Mouse (Mus musculus) R1 (cell line): ENCODE data around the gene Ptn.

Source experiments
- DNase-seq: peaks from one replicate; pipeline ENCODE4 v3.0.0-alpha.2; 2018; ENCODE audit warnings: low read depth, low spot score

The Ptn gene

DNA sequence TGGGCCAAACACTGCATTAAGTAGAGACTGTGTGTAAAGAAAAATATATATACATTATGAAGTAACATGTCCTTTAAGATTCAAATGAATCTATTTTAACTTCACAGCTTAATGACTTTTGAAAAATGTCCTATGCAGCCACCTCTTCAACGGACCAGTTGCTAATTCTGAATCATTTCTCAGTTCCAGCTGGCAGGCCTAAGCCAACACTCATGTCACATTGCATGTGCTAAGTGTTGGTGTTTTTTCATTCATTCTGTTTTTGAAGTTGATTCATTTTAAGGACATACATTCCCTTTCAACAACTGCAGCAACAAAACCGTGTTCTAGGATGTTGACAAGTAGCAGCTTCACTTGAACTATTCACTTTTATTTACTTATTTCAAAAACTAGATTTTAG, 6.0 kb upstream of the Ptn start:
- DNase-seq: no peak

DNA sequence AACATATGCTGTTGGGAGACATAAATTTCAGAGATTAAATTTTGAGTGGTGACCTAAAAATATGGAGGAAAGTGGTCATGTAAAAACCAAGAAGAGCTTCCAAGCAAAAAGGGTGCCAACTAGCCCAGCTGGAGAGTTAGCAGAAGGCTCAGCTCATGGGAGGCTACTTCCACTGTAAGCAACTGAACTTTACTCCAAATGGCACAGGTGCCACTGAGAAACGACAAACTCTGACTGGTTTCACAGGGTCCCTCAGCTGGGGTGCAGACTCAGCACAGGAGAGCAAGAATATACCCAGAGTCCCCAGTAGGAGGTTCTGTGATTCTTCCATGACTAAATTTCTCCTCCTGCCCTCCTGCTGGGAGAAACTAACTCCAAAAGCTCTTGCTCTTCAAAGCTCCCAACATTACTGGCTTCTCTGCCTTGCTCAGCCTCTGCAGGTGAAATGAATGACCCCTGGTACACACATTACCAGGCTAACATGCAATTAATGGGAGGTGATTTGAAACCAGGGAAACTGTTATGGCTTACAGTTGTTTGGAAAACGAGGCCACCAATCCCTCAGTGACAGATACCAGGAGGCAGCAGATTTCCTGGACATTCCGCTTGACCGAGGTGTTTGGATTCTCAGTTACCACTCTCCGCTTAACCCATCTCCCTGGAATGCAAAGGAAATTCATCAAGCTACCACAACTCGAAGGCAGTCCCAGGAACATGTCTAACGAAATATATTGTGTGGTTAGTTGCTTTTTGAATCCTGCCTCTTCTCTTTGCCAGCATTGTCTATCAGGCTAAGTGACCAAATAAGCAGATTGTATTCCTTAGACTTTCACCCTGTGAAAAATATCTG, 2.9 kb upstream of the Ptn start:
- no peak for DNase-seq

DNA sequence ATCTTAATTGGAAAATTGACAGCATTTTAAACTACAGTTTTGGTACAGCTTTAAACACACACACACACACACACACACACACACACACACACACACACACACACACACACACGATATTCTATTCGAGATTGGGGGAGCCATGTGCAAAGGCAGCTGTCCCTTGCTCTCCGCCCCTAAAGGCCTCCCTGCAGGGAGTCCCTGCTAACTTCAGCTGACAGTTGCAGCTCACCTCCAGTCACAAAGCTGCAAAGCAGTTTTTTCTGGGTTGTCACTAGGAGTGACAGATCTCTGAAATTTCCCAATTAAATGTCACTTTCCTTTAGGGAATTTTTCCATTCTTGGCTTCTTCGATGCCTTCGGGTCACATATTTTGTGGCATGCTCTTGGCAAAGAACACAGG, 428 bp upstream of the Ptn start:
- no peak for DNase-seq

DNA sequence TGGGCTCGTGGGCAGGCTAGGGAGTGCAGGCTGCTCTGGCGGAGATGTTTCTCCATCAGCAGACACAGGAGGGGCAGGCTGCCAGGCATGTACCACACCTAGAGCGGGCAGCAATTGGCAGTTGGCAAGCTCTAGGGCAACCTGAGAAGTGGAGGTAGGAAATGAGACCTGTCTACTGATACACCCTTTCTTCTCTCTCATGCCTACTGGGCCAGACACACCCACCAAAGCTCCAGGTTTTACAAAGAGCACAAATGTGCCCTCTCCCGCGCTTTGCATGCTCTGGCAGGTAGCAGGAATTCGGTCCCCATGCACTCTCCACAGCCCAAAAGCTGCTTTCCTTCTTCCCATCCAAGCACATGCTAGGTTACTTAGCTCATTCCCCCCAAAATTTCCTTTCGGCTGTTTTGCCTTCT, 701 bp downstream of the Ptn start:
- DNase-seq: no peak

DNA sequence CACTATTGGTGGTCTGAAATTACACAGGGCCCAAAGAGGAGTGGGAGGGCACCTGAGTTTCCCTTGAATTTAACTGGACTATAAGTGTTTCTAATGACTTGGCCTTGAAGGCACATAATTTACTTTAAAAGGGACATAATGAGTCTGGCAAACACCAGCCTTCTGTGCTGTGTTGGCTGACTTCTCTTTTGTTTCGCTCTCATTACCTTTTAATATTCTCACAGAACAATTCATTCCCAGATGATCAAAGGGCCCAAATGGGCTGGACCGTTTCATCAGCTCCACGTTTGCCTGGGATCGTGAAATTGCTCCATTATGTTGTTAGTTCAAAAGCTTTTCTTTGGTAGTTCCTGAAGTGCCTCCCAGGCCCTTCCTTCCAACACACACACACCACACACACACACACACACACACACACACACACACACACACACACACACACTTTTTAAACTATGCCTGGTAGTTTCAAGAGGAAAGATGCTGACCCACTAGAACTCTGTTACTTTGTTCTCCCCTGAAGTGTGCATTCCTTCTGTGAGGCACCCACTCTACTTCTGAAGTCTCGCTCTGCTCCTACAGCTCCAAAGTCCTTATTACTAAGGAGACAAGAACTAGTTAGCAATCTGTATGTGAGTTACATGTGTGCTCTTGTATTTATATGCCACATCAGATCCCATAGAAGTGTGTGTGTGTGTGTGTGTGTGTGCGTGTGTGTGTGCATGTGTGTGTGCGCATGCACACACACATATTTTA, 1.5 kb downstream of the Ptn start:
- DNase-seq: no peak

- no peak for DNase-seq
These were observed 3.1 kb downstream of the Ptn start for GRCm38 (mm10) chr6:36806906-36807305.

GRCm38 (mm10) chr6:36800309-36800946, 9.6 kb downstream of the Ptn start:
- no peak for DNase-seq

DNA sequence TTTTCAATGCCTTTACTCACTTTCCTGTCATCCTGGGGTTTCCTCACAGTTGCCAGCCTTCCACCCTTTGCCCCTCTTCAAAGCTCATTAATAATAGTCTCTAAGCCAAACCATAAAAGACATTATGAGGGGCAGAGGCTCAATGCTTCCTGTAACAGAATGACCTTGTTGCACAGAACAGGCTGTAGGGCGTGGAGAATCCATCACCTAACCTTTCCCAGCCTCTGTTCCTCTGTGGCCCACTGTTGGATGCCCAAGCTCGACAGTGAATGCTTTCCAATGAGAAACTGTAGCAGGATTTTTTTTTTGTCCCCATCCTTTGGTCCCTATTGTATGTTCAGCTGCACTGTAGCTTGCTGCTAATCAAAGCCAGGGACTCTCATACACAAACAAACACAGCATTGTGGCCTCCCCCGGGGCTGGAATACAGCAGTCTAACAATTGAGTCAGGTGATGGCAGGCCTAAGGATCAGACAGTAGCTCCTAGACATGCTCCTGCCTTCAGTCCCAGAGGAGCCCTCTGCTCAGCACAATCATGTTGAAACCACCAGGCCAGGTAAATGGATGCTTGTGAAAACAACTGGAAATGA, 12.9 kb downstream of the Ptn start:
- no peak for DNase-seq

DNA sequence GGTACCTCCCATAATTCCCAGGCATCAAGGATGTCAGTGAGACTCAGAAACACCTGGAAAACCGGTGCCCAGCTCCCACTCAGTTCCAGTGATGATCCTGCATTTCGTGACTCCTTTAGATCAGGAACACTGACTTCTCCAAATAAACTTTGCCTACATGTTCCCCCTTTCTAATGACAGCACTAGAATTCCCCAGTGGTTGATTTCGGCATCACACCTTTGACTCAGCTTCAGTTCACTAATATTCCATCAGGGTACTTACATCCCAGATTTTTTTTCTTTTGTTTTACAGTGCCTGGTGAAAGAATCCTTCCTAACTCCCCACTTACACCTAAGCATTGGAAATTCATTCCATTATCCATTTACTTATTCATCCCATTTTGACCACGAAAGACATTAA, 15.5 kb downstream of the Ptn start:
- peak; percentile 28 for DNase-seq

DNA sequence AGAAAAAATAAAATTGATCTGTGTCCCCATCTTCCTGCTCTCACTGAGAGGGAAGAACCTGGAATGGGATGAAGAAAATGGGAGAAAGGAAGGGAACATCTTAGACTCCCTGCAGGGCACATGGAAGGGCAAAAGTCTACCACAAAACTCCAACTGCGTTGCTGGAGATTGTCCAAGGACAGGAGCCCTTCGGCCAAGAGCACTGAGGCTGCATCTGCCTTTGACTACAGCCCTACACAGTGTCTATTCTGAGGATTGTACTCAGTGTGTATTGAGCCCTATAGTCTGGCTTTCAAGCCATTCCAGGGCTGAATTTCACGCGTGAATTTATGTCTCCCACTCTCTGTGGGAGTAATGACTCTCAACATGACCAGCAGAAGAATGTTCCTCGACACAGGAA, 16.2 kb downstream of the Ptn start:
- no peak for DNase-seq

DNA sequence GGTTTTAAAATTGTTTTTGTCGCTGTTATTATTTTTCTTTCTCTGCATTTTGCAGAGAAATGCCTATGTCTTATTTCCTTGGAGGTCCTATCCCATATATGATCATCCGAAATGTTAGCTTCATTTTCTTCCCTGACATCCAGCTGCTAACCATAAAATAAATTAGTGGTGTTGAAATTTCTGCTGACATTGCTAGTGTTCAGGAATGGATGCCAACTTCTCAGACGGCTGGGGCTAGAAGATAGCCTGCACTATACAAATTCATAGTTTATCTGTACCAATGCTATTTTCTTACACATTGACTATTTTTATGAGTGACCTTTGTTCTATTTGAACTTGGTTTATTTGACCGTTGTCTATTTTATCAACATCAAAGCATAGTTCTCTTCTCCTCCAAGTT, 20.8 kb downstream of the Ptn start:
- DNase-seq: no peak

DNA sequence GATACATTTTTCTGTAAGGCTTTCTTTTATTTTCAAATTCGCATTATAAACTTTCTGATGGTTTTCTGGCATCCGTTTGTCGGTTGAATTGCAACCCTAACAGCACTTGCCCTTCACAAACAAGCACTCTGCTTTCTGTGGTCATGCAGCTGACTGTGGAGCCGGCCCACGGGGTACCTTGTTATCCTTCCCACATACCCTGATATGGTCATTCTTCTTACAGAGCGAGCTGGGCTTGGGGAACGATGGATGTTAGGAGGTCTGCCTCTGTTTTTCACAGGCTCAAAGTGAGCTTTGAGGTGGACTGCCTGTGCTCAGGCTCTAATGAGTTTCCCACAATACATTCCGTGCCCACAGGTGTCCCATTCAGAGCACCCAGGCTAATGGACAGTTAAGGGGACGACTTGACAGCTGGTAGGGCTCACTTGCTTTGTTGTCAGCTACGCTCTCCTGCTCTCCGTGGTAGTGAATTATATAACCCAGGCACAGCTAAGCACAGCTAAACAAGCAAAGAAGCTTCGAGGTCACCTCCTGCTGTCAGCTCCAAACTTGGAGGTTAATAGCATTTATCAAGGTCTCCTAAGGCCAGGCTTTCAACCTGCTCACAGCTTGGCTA, 21.3 kb downstream of the Ptn start:
- no peak for DNase-seq

GRCm38 (mm10) chr6:36784682-36785208, 25.3 kb downstream of the Ptn start:
- no peak for DNase-seq

GRCm38 (mm10) chr6:36782481-36782880, 27.5 kb downstream of the Ptn start:
- no peak for DNase-seq

- DNase-seq: no peak
These were observed 32.3 kb downstream of the Ptn start for GRCm38 (mm10) chr6:36777567-36778337.

GRCm38 (mm10) chr6:36777039-36777438, 33.0 kb downstream of the Ptn start:
- no peak for DNase-seq

GRCm38 (mm10) chr6:36775647-36776360, 34.2 kb downstream of the Ptn start:
- no peak for DNase-seq

GRCm38 (mm10) chr6:36772541-36772940, 37.5 kb downstream of the Ptn start:
- DNase-seq: no peak

- no peak for DNase-seq
These were observed 41.0 kb downstream of the Ptn start for GRCm38 (mm10) chr6:36769012-36769411.

GRCm38 (mm10) chr6:36766941-36767340, 43.1 kb downstream of the Ptn start:
- no peak for DNase-seq
